Mouse (Mus musculus): ENCODE measurements around the gene Gm21983.

DNA sequence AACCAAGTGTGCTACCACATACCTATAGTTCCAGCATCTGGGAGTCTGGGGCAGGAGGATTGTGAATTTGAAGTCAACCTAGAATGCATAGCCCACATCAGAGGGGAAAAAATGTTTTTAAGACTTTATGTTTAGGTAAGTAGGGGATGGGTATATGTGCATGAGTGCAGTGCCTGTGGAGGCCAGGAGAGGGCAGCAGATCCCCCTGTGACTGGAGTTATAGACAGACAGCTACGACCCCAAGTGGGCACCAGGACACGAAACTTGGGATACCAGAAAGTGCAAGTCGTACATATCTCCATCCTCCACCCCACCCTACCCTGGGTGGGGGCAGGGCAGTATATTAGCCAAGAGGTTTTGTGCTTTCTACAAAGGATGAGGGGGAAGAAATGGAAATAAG is 4.1 kb upstream of the Gm21983 start:
- TF ChIP-seq CTCF (IDR thresholded peaks at IDR 0.05; ENCODE audit: borderline replicate concordance, insufficient read depth, low read depth, low read length) (peak; percentile 71), POLR2A (IDR thresholded peaks at IDR 0.05; ENCODE audit: borderline replicate concordance, insufficient read depth, low read length) (no peak)

Measured in cerebellum, adult 2 months (tissue).